In the genomic region with DNA sequence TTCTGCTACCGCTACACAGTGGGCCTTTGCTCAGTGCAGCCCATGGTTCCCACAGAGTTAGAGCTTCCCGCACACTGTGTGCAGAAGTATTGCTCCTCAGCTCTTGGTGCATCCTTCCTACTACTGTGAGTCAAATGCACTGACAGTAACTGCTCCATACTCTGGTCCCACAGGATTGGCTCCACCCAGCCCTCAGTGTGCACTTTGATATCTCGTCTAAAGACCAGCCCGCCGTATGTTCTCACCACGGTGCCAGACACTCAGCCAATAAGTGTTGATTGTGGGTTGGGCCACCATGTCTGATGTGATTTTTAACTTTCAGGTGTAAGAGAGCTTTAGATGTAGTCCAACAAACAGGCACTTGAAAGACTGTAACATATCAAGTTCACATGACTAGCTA, we compare ENCODE assay signal across 16 mouse cellular contexts. TPM values are rescaled to one million over a fixed set of nuclear protein-coding genes. Genes with fewer than 3 reads are reported as not detected.
DNase-seq lines count a peak whose midpoint lies in the region; ATAC-seq and TF ChIP-seq lines count a peak whose summit lies in the region.
"Had no signal": no experiment of that assay in that cellular context is flagged by ENCODE, and none has a peak within 500 bp of the region (broad histone marks: within the 10 kb centered on the region; RNA-seq: fewer than 3 reads in every experiment).

No protein-coding gene starts in this region.

- intact Hi-C loops in gastrocnemius, adult 2 months (cut with DNase I), result no loop called here
- intact Hi-C loops in gastrocnemius, postnatal 36 days (cut with DNase I), result no loop called here

- H3K36me3 ChIP-seq in liver, embryonic 12.5 days, result peaks cover 8% of the 10 kb centered on the region; the same call in 1 of the 2 replicates
- no peaks in the 10 kb centered on the region for H3K36me3 ChIP-seq in liver, embryonic 11.5 days (ENCODE audit: control insufficient read depth, insufficient read depth, low read length)
- no peaks in the 10 kb centered on the region for H3K36me3 ChIP-seq in intestine, embryonic 15.5 days

- no peak overlapping the region for H3K9ac ChIP-seq in liver, embryonic 12.5 days
- H3K9ac ChIP-seq in liver, embryonic 11.5 days (ENCODE audit: low read depth, low read length), result no peak overlapping the region
- H3K9ac ChIP-seq in intestine, embryonic 15.5 days, result no peak overlapping the region
- H3K9ac ChIP-seq: forebrain, embryonic 13.5 days; forebrain, postnatal 0 days; heart, embryonic 13.5 days; hindbrain, embryonic 13.5 days had no signal

- no peak for TF ChIP-seq CTCF in gastrocnemius, adult 2 months (IDR thresholded peaks at IDR 0.05)
- TF ChIP-seq CTCF in layer of hippocampus, adult 2 months (conservative IDR thresholded peaks at IDR 0.05), result no peak

- H3K4me2 ChIP-seq in liver, embryonic 12.5 days, result no peak overlapping the region
- no peak overlapping the region for H3K4me2 ChIP-seq in liver, embryonic 11.5 days
- H3K4me2 ChIP-seq in intestine, embryonic 15.5 days (replicated peaks), result no peak overlapping the region
- H3K4me2 ChIP-seq: forebrain, embryonic 13.5 days; heart, embryonic 13.5 days; hindbrain, embryonic 13.5 days had no signal

- no peaks in the 10 kb centered on the region for H3K9me3 ChIP-seq in liver, embryonic 12.5 days (replicated peaks)
- H3K9me3 ChIP-seq in liver, embryonic 11.5 days (ENCODE audit: control insufficient read depth, low read length), result no peaks in the 10 kb centered on the region
- no peaks in the 10 kb centered on the region for H3K9me3 ChIP-seq in intestine, embryonic 15.5 days
- H3K9me3 ChIP-seq: embryonic facial prominence, embryonic 10.5 days; forebrain, embryonic 13.5 days; heart, embryonic 13.5 days; hindbrain, embryonic 13.5 days had no signal

- 0 out of 2 replicates have a peak, but pooled peaks have one; percentile 24 for ATAC-seq in liver, embryonic 12.5 days
- no peak for ATAC-seq in liver, embryonic 11.5 days (replicated peaks; ENCODE audit: low FRiP score)
- no peak for ATAC-seq in intestine, embryonic 15.5 days
- ATAC-seq: forebrain, postnatal 0 days; hindbrain, postnatal 0 days had no signal

- 78% methylated on average over 6 of the region's 6 CpGs for WGBS in liver, embryonic 12.5 days (ENCODE audit: insufficient replicate concordance)
- WGBS in liver, embryonic 11.5 days, result 91% methylated on average over 6 of the region's 6 CpGs
- 89% methylated on average over 6 of the region's 6 CpGs for WGBS in intestine, embryonic 15.5 days

- DNase-seq in gastrocnemius, adult 2 months, result no peak
- no peak for DNase-seq in gastrocnemius, postnatal 36 days
- no peak for DNase-seq in layer of hippocampus, adult 2 months (ENCODE audit: low spot score in 2 of 2)
- DNase-seq in layer of hippocampus, postnatal 10 days (ENCODE audit: low spot score in 2 of 2), result no peak
- no peak for DNase-seq in liver, embryonic 11.5 days (ENCODE audit: low spot score)
- DNase-seq: adrenal gland, postnatal 10 days; forebrain, postnatal 0 days; gastrocnemius, postnatal 25 days; heart, postnatal 14 days had no signal

- no peak overlapping the region for H3K4me3 ChIP-seq in gastrocnemius, adult 2 months
- no peak overlapping the region for H3K4me3 ChIP-seq in layer of hippocampus, adult 2 months
- H3K4me3 ChIP-seq in liver, embryonic 12.5 days, result no peak overlapping the region
- no peak overlapping the region for H3K4me3 ChIP-seq in liver, embryonic 11.5 days (ENCODE audit: low read depth, low read length)
- H3K4me3 ChIP-seq in intestine, embryonic 15.5 days (replicated peaks), result no peak overlapping the region
- H3K4me3 ChIP-seq: embryonic facial prominence, embryonic 10.5 days; forebrain, embryonic 13.5 days; heart, embryonic 13.5 days; hindbrain, embryonic 13.5 days had no signal

- H3K4me1 ChIP-seq in liver, embryonic 12.5 days, result 0 out of 2 replicates have a peak, but pooled peaks cover 5% of the 10 kb centered on the region
- peaks cover 4% of the 10 kb centered on the region for H3K4me1 ChIP-seq in liver, embryonic 11.5 days (replicated peaks; ENCODE audit: control insufficient read depth, insufficient read depth, low read length)
- H3K4me1 ChIP-seq in intestine, embryonic 15.5 days (replicated peaks), result peaks cover 8% of the 10 kb centered on the region; the same call in 1 of the 2 replicates

- H3K27me3 ChIP-seq in liver, embryonic 12.5 days (replicated peaks), result no peaks in the 10 kb centered on the region
- H3K27me3 ChIP-seq in liver, embryonic 11.5 days (replicated peaks; ENCODE audit: control insufficient read depth, insufficient read depth, low read length), result no peaks in the 10 kb centered on the region
- H3K27me3 ChIP-seq in intestine, embryonic 15.5 days (replicated peaks), result no peaks in the 10 kb centered on the region
- H3K27me3 ChIP-seq: forebrain, embryonic 13.5 days; heart, embryonic 13.5 days; hindbrain, embryonic 13.5 days had no signal

- peak overlapping the region; percentile 31; the same call in 1 of the 2 replicates for H3K27ac ChIP-seq in gastrocnemius, adult 2 months
- H3K27ac ChIP-seq in layer of hippocampus, adult 2 months, result peak overlapping the region; percentile 90
- H3K27ac ChIP-seq in liver, embryonic 12.5 days, result no peak overlapping the region
- H3K27ac ChIP-seq in liver, embryonic 11.5 days (ENCODE audit: low read depth, low read length), result no peak overlapping the region
- H3K27ac ChIP-seq in intestine, embryonic 15.5 days, result no peak overlapping the region
- H3K27ac ChIP-seq: embryonic facial prominence, embryonic 10.5 days; forebrain, embryonic 13.5 days; heart, embryonic 13.5 days; hindbrain, embryonic 13.5 days; hindbrain, postnatal 0 days had no signal

RNA-seq across cellular contexts. Expression of a gene that starts 21.4 kb away (rescaled TPM):
- total RNA-seq in gastrocnemius, adult 2 months (2021), result 1 to 10 TPM; 3.2 to 3.8 TPM
- 1 to 10 TPM; 3.5 to 3.7 TPM for total RNA-seq in gastrocnemius, postnatal 36 days (2021)
- total RNA-seq in layer of hippocampus, adult 2 months (2021), result 10 to 100 TPM; 74.0 to 78.6 TPM
- 10 to 100 TPM; 79.1 to 87.2 TPM for total RNA-seq in layer of hippocampus, postnatal 10 days (2021)
- 5.6 and 5.9 TPM in 2 replicates for polyA plus RNA-seq in liver, embryonic 12.5 days (2016; fragmentation: Nextera tagmentation; extraction: Ambion mirVana)
- polyA plus RNA-seq in liver, embryonic 11.5 days (2014; fragmentation: Nextera tagmentation; extraction: Ambion mirVana), result 6.8 and 7.8 TPM in 2 replicates
- polyA plus RNA-seq in intestine, embryonic 15.5 days (2015; fragmentation: Nextera tagmentation; extraction: Ambion mirVana), result 19.8 and 20.8 TPM in 2 replicates

Comparison
In these comparisons a context has a peak if more than half of its experiments do, and no peak if none do; other contexts are left out.
1. H3K27ac ChIP-seq: peak in gastrocnemius, adult 2 months (single experiment) and layer of hippocampus, adult 2 months (single experiment); none in liver, embryonic 12.5 days (single experiment), liver, embryonic 11.5 days (single experiment) and intestine, embryonic 15.5 days (single experiment).
2. RNA of a gene that starts 21.4 kb away (total RNA-seq): 79.1 to 87.2 TPM in layer of hippocampus, postnatal 10 days and 74.0 to 78.6 TPM in layer of hippocampus, adult 2 months; 3.2 to 3.8 TPM in gastrocnemius, adult 2 months and 3.5 to 3.7 TPM in gastrocnemius, postnatal 36 days; every median in the first group is over 10 times any median in the second.